Mouse (Mus musculus) heart, embryonic 14.5 days (tissue): Measurements from ENCODE around the gene Gm21915. TPM values are rescaled to one million over a fixed set of nuclear protein-coding genes. Genes with fewer than 3 reads are reported as not detected.

Source experiments
- ATAC-seq: fragments of 200-750 bp; cut with Nextera tagmentation; 2 replicates; pipeline ENCODE4 v1.8.0; 2017; ENCODE audit warnings: low read depth, moderate TSS enrichment; ENCODE audit not compliant: insufficient number of reproducible peaks, insufficient read depth, low FRiP score
- H3K27ac ChIP-seq, 2 experiments: fragments of 200-500 bp in 1 of 2; fragments of 300-500 bp in 1 of 2; sonication (generic) in 1 of 2; replicated peaks in 1 of 2; 2 replicates each; pipeline ENCODE4 v1.5.1; 2012 to 2014; ENCODE audit warnings: low read depth in 2 of 2, low read length in 2 of 2, control low read depth in 1 of 2, mild to moderate bottlenecking in 1 of 2, mixed read lengths in 1 of 2; ENCODE audit not compliant: control insufficient read depth in 1 of 2, insufficient read depth in 1 of 2
- H3K27me3 ChIP-seq: fragments of 300-500 bp; sonication (generic); 2 replicates; pipeline ENCODE4 v1.6.1; 2014; ENCODE audit warnings: mild to moderate bottlenecking, low read length, control low read depth; ENCODE audit not compliant: control insufficient read depth, insufficient read depth
- H3K36me3 ChIP-seq: fragments of 300-500 bp; sonication (generic); 2 replicates; pipeline ENCODE4 v1.6.1; 2014; ENCODE audit warnings: mild to moderate bottlenecking, control low read depth, low read length, mixed read lengths; ENCODE audit not compliant: control insufficient read depth, insufficient read depth
- H3K4me1 ChIP-seq, 2 experiments: fragments of 200-500 bp in 1 of 2; fragments of 300-500 bp in 1 of 2; sonication (generic) in 1 of 2; 2 replicates each; pipeline ENCODE4 v1.6.1; 2012 to 2014; ENCODE audit warnings: low read length in 2 of 2, control low read depth in 1 of 2, mixed read lengths in 1 of 2; ENCODE audit not compliant: control insufficient read depth in 2 of 2, insufficient read depth in 2 of 2
- H3K4me2 ChIP-seq: fragments of 300-500 bp; sonication (generic); 2 replicates; pipeline ENCODE4 v1.6.1; 2014; ENCODE audit warnings: mild to moderate bottlenecking, low read length
- H3K4me3 ChIP-seq, 2 experiments: fragments of 200-500 bp in 1 of 2; fragments of 300-500 bp in 1 of 2; sonication (generic) in 1 of 2; 2 replicates each; pipeline ENCODE4 v1.5.1; 2012 to 2014; ENCODE audit warnings: low read length in 2 of 2, mild to moderate bottlenecking in 2 of 2, control low read depth in 1 of 2, low read depth in 1 of 2, moderate library complexity in 1 of 2; ENCODE audit not compliant: control insufficient read depth in 1 of 2, insufficient read depth in 1 of 2
- H3K9ac ChIP-seq: fragments of 300-500 bp; sonication (generic); 2 replicates; pipeline ENCODE4 v1.6.1; 2014; ENCODE audit warnings: mild to moderate bottlenecking, low read length
- H3K9me3 ChIP-seq: fragments of 300-500 bp; sonication (generic); 2 replicates; pipeline ENCODE4 v1.6.1; 2016; ENCODE audit warnings: low read length, control low read depth; ENCODE audit not compliant: control insufficient read depth
- WGBS: fragments of 180-500 bp; shearing (Covaris S2); extraction: QIAGEN DNeasy Blood & Tissue Kit; methylation state at CpG from one replicate; pipeline ENCODE4 v1.1.7; 2014; 5-methylcytosine and 5-hydroxymethylcytosine counted together
- polyA plus RNA-seq: library from polyadenylated mRNA; unstranded; fragments of >200 nt; fragmentation: Nextera tagmentation; extraction: Ambion mirVana; gene quantifications from 2 replicates; pipeline ENCODE4 v1.2.1, GENCODE M21; 2014

The Gm21915 gene
- polyA plus RNA-seq, 1 experiment from 2014 or later, result not detected

- Histone ChIP-seq H3K36me3 (no peaks in the 10 kb centered on the region), H3K4me2 (no peak overlapping the region), H3K27ac (no peak overlapping the region), H3K27me3 (no peaks in the 10 kb centered on the region), H3K4me1 (peaks cover 9 to 12% of the 10 kb centered on the region in 2 experiments; a peak in 3 of 4 replicates), H3K9ac (no peak overlapping the region), H3K9me3 (no peaks in the 10 kb centered on the region), H3K4me3 (no peak overlapping the region)
- no peak for ATAC-seq
- 33% methylated on average over 4 of the region's 4 CpGs for WGBS
Measured at GRCm38 (mm10) chr9:40671323-40671930, 1.0 kb downstream of the Gm21915 start.

DNA sequence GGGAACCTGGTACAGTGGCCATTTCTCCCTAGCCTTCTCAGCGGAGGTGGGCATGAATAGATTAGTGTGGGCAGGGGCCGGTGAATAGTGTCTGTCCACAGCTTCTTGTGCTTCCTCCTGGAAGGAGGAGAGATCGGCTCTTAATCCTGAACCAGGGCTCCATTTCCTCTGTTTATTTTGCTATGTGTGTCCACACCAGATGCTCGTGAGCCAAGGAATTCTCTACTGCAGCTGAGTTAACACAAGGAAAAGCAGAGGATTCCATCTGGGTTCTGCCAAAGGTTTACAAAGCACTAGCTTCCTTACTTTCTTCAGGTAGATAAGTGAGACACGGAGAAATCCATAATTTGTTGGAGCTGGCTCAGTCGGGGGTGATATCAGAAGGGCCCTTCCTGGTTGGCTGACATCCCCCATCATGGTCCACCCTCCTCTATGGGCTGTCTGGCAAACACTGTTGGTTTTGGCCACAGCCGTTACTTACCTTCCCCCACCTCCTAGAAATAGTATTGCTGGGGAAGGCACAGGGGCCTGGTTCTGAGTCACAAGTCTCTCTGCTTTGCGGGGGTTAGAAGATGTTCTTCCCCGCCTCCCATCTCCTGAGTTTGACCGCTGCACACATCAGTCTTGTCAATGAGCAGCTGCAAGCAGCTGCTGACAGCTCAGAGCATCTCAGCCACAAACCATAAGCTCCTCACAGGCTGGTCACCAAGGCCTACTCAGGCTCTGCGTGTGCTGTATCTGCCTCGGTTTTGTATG lies 5.0 kb downstream of the Gm21915 start:
- peak overlapping the region; percentile 26 to 38; a peak in 2 of 4 replicates for H3K27ac ChIP-seq
- H3K4me2 ChIP-seq, result 0 out of 2 replicates have a peak overlapping the region, but pooled peaks have one; percentile 2
- peaks cover 9 to 12% of the 10 kb centered on the region in 2 experiments; a peak in 3 of 4 replicates for H3K4me1 ChIP-seq
- 52% methylated on average over 12 of the region's 12 CpGs for WGBS
- H3K27me3 ChIP-seq, result no peaks in the 10 kb centered on the region
- no peaks in the 10 kb centered on the region for H3K36me3 ChIP-seq
- no peak overlapping the region for H3K9ac ChIP-seq
- 0 out of 2 replicates have a peak, but pooled peaks have one; percentile 40 for ATAC-seq
- H3K9me3 ChIP-seq, result no peaks in the 10 kb centered on the region
- no peak overlapping the region for H3K4me3 ChIP-seq

DNA sequence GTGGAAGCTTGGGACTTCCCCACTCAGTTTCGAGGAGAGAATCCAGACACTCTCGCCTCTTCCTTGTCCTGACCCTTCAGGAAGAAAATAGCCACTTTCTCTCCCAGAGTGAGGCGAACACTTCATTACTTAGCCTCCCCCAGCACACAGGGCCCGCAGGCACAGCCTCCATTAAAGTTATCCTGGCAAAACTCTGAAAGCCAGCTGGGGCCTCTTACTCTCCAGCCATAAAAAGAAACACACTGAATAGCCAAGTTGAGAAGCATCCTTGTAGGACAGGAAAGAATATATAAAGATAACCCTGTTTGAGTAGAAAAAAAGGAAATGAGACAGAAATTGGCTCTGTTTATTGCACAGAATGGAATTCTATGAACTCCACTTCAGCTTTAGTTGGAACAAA lies 8.2 kb downstream of the Gm21915 start:
- H3K4me2 ChIP-seq, result no peak overlapping the region
- H3K27me3 ChIP-seq, result no peaks in the 10 kb centered on the region
- H3K4me3 ChIP-seq, result no peak overlapping the region
- peaks cover 4 to 12% of the 10 kb centered on the region in 2 experiments; a peak in 3 of 4 replicates for H3K4me1 ChIP-seq
- 71% methylated on average over 4 of the region's 4 CpGs for WGBS
- no peaks in the 10 kb centered on the region for H3K9me3 ChIP-seq
- no peaks in the 10 kb centered on the region for H3K36me3 ChIP-seq
- no peak overlapping the region for H3K9ac ChIP-seq
- no peak for ATAC-seq
- H3K27ac ChIP-seq, result no peak overlapping the region

- Histone ChIP-seq H3K4me1 (no peaks in the 10 kb centered on the region; a peak in 1 of 4 replicates), H3K27me3 (peaks cover 24% of the 10 kb centered on the region), H3K4me3 (peak within 1 kb of the TSS; percentile 52 to 83), H3K9ac (peak within 1 kb of the TSS; percentile 73), H3K27ac (peak within 1 kb of the TSS; percentile 76 to 80), H3K36me3 (no peaks in the 10 kb centered on the region), H3K9me3 (no peaks in the 10 kb centered on the region), H3K4me2 (peak within 1 kb of the TSS; percentile 92)
- ATAC-seq, result peak; percentile 58; the same call in 1 of the 2 replicates
- WGBS, result under 1% methylated on average over 38 of the region's 53 CpGs
Measured at GRCm38 (mm10) chr9:40685801-40686420, 15.5 kb downstream of the Gm21915 start, which contains the start of gene Clmp. Clmp (plus strand) TSS chr9:40685962.

GRCm38 (mm10) chr9:40686421-40686899 lies 16.0 kb downstream of the Gm21915 start:
- peak overlapping the region; percentile 92 for H3K4me2 ChIP-seq
- H3K4me1 ChIP-seq, result no peaks in the 10 kb centered on the region; a peak in 1 of 4 replicates
- peaks cover 24% of the 10 kb centered on the region for H3K27me3 ChIP-seq
- H3K9me3 ChIP-seq, result no peaks in the 10 kb centered on the region
- 0 out of 2 replicates have a peak, but pooled peaks have one; percentile 24 for ATAC-seq
- under 1% methylated on average over 23 of the region's 23 CpGs for WGBS
- H3K4me3 ChIP-seq, result peak overlapping the region; percentile 52 to 83
- H3K9ac ChIP-seq, result peak overlapping the region; percentile 73
- H3K27ac ChIP-seq, result peak overlapping the region; percentile 76 to 80
- H3K36me3 ChIP-seq, result no peaks in the 10 kb centered on the region

- Histone ChIP-seq H3K36me3 (no peaks in the 10 kb centered on the region), H3K27me3 (peaks cover 24% of the 10 kb centered on the region), H3K9ac (peak overlapping the region; percentile 73), H3K4me3 (peak overlapping the region; percentile 52 to 83), H3K4me2 (peak overlapping the region; percentile 92), H3K4me1 (no peaks in the 10 kb centered on the region; a peak in 1 of 4 replicates), H3K9me3 (no peaks in the 10 kb centered on the region), H3K27ac (peak overlapping the region in 1 of 2 experiments; percentile 76; a peak in 2 of 4 replicates)
- ATAC-seq, result no peak
- WGBS, result 59% methylated on average over 5 of the region's 5 CpGs
Measured at GRCm38 (mm10) chr9:40687053-40687452, 16.6 kb downstream of the Gm21915 start.

- peaks cover 0 to under 1% of the 10 kb centered on the region in 2 experiments; a peak in 2 of 4 replicates for H3K4me1 ChIP-seq
- H3K27me3 ChIP-seq, result peaks cover 24% of the 10 kb centered on the region
- no peak for ATAC-seq
- H3K9ac ChIP-seq, result 0 out of 2 replicates have a peak overlapping the region, but pooled peaks have one; percentile 73
- peak overlapping the region in 1 of 2 experiments; percentile 76; a peak in 2 of 4 replicates for H3K27ac ChIP-seq
- H3K4me3 ChIP-seq, result peak overlapping the region in 1 of 2 experiments; percentile 52; a peak in 2 of 4 replicates
- 52% methylated on average over 3 of the region's 3 CpGs for WGBS
- H3K4me2 ChIP-seq, result peak overlapping the region; percentile 92
- H3K36me3 ChIP-seq, result no peaks in the 10 kb centered on the region
- no peaks in the 10 kb centered on the region for H3K9me3 ChIP-seq
Measured at GRCm38 (mm10) chr9:40687553-40687952, 17.1 kb downstream of the Gm21915 start.
